Mouse (Mus musculus) fat pad, adult 2 months (tissue): Measurements from ENCODE around the gene Ces1e.
"Not testable (repeated sequence)": the region's sequence is repeated elsewhere in the genome, so short reads cannot be mapped to it uniquely, and the experiment has no call there.

Experiments
- DNase-seq: peaks from one replicate; pipeline ENCODE4 v3.0.0-alpha.2; 2011; ENCODE audit warnings: low read depth, low spot score; ENCODE audit errors: extremely low read depth

Ces1e gene

DNA sequence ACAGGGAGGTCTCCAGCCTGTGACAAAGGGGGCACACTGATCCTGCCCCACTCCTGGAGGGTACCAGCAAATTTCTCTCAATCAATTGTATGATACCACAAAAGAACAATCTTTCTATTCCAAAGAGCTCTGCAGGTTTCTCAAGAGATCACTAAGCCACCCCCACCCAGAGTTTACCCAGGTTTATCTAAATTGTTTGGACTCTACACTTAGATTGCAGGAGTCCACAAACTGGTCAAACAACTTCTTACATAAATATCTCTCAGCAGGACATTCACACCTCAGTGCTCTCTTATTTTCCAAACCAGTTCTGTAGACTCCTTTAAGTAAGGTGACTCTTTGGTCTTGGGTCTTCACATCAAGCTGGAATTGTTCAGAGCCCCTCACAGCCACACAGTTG lies at the start of gene Ces1e:
Gene Ces1e, minus strand, starts transcription at position 174 of the 400 bp plus-strand sequence.
- DNase-seq: no peak

DNA sequence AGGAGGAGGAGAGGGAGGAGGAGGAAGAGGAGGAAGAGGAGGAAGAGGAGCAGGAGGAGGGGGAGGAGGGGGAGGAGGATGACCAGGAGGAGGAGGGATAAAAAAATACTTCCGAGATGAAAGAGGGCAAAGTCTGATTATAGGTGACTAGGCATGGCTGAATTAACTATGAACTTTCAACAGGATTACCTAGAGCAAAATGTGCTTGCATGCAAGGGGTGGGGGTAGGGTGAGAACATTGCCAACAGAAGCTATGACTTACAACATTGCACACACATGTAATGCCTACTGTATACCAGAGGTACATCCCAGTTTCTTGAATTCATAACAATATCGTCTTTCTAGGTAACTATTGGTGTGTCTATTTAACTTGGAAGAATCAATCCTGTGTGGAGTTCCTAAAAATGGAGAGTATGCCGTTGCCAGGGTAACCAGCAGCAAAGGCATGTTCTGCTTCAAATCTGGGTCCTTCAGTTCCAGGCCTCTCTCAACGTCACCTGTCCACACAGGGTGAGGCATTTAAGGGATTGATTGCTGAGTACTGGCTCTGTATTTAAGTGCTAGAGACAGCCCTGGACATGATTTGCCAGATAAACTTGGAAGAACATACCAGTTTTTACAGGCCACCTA lies 48.9 kb upstream of the Ces1e start:
- DNase-seq: no peak

DNA sequence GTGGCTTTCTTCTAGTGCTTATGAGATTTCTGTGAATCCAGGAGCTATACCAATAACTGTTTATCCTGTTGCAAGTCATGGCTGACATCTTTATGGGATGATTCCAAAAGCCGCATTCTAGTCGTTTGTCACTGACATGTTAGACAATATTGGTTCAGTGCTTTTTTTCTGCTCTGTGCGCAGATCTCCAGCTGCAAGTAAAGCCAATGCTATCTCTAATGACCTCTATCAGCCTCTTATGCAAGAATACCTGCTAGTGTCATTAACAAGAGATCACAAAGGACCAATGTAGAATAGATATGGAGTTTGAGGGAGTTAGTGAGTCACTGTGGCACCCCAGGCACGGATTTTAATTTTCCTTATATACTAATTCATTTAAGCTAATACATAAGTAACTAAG lies 45.2 kb upstream of the Ces1e start:
- DNase-seq: no peak

DNA sequence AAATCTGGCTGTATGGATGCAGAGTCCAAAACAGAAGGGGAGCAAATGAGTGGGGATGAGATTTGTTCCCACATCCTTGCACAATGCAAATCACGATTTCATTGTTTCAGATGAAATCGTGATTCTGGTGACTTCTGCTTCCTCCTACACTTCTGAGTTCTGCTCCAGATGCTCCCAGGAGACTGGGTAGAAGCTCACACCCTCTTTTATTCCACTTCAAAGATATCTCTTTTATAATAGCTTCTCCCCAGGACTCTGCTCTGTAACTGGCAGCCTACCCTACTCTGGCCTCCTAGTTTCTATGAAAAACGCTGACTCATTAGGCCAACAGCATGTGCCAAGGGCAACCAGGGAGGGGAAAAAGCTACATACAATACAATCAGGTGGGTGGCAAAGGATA lies 43.9 kb upstream of the Ces1e start:
- DNase-seq: no peak

DNA sequence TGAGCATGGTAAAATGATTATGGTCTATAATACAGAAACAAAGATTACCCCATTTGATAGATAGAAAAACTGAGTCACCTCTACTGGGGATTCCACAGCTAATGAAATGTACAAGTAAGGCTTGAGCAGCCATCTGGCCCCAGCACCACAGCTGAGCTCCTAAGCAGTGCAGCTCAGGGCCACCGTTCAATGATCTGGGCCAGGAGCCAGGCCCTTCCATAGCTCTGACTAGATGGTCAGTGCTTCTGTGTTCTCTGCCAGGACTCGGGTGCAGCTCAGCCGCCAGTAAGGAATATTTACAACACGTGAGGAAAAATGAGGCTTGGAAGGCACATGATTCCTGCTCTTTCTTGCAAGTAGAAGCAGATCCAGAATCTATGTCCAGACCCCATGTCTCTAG lies 43.3 kb upstream of the Ces1e start:
- DNase-seq: no peak

DNA sequence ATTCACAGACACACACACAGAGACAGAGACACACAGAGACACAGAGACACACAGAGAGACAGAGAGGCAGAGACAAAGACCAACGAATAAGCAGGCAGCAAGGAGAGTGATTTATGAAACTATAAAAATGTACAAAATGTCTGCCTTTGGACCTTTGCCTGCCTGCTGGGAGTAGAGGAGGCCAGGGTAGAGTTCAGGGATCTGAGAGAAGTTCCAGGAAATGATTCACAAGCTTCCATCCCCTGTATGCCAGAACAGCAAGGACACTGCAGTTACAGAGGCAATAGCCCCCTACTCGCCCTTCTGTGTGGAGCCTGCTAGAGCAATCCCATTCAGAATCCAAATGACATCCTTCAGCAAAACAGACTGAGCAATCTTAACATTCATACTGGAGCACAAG lies 32.0 kb upstream of the Ces1e start:
- no peak for DNase-seq

DNA sequence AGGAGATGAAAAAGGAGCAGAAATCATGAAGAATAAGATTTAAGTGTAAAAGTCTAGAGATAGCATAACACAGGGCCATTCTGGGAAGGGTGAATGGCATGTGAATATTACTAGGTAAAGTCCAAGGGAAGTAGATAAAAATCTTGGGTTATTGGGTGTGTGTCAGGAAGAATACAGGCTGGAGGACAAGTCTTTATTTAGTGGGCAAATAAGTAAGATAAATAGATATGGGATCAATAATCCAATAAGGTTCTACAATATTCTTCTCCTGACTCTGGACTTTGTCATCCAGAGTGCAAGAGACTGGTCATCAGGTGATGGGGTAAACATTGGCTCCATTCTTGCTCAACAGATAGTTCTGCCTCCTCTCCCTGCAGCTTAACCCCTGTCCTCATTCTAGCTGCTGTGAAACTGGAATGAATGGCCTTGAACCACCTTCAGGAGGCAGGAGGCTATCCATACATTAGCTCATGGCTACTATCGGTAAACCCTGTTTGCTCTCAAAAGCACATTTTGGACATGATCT lies 23.0 kb upstream of the Ces1e start:
- no peak for DNase-seq

DNA sequence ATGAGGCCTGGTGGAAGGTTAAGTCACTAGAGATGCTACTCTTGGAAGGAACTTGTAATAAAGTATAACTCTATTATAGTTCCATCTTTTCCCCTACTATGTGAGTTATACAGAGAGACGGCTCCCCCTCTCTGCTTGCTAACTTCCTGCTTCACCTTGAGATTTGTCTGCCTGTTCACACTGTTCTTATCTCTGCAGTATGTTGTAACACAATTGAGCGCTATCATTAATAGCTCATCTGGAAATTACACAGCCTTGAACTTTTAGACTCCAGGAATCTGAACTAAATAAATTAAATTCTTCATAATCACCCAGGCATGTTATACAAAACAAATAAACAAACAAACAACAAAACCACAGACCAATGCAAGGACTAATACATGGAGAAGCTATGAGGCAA lies 16.6 kb upstream of the Ces1e start:
- no peak for DNase-seq

DNA sequence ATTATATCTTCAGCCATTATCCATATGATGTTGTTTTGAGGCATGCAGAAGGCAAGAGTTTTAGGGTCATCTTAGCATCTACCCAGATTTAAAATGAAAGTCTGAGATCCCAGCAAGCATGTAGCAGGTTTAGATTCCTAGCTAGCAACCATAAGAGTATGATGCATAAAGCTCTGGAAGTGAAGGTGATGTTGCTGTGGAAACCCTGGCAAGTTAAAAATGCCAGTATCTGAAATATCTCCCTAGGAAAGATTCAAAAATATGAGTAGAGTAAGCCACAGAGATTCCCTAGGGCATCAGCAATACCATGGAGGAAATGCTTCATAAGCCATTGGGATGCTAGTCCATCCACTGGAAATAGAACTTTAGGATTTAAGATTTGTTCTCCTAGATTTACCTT lies 10.5 kb upstream of the Ces1e start:
- no peak for DNase-seq

DNA sequence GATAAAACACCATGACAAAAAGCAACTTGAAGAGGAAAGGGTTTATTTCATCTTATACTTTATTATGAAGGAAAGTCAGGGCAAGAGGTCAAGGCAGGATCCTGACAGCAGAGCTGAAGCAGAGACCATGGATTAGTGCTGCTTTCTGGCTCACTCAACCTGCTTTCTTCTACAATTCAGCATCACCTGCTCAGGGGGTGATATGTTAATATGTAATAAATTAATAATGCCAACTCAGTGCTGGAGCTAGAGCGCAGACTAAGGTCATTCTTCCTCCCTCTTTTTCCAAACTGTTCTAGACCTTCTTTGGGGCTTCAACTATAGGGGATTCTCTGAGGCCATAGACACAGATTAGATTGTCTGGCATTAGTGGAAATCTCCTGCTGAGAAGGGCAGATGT lies 6.3 kb upstream of the Ces1e start:
- DNase-seq: no peak

DNA sequence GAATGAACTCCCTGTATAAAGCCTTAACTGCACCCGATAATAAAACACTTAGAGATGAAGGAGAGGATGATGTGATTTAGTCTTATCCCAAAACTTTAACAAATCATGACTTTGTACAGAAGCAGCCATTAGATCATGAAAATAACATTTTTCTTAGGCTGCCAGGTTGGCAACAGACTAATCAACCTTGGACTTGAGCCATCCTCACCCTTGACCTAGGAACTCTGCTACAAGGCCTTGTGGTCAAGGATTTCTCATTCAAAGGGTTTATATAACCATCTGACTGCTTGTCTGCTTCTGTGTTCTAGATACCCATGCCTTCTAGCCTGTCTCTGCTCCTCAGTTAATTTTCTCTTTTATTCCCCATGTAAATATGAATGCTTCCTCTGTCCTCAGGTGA lies 5.3 kb upstream of the Ces1e start:
- no peak for DNase-seq

DNA sequence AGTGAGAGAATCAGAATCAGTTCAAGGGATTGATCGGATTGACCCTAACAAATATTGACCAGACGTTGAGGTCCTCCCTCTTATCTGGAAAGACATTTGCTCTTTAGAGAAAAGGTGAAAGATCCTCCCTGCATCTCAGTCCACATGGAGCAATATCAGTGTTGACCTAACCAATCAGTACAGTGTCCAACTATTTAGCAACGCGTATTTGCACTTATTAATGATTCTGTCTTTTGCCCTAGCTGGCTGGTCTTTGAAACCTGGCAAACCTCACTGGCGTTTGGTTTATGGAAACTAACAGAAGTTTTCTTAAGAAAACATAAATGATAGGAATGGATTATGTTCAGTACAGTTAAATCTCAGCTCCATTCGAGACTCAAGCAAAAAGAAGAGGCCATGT lies 4.6 kb upstream of the Ces1e start:
- DNase-seq: no peak

DNA sequence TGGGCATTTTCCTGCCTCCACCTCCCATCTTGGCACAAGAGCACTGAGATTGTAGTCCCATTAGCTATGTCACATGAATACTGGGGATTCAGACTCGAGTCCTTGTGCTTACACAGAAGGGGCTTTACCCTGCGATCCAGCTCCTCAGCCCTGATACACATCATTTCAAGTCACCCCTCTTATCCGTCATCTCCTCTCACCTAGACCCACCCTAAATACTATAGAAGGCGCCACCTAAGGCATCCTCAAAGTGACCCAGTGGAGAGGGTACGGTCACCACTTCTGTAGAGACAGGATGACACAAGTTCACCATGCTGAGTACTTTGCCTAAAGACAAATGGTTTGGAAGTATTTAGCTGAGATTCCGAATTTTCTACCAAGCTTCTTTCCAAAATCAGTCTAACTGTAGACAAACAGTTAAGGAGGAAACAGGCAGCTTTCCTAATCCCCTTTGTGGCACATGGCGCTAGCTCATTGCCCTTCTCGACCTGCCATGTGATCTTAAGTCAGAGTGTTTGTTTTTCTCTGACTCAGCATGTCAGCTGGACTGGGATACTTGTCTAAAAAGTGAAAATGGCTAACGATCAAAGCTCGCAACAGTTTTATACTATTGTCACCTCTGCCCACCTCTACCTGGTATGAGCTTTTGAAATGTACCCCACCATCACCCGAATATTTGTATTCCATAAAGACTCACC lies 597 bp downstream of the Ces1e start:
- no peak for DNase-seq

DNA sequence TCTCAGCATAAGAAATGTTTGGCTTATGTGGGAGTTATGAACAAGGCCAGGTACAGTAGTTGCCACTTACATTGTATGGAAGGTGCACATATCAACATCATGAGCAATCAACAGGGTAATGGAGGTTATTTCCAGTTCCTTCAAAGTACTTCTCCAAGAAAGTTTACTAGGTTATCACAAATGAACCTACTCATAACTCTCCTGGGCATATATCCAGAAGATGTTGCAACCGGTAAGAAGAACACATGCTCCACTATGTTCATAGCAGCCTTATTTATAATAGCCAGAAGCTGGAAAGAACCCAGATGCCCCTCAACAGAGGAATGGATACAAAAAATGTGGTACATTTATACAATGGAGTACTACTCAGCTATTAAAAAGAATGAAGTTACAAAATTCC lies 2.9 kb downstream of the Ces1e start:
- DNase-seq: not testable (repeated sequence)

DNA sequence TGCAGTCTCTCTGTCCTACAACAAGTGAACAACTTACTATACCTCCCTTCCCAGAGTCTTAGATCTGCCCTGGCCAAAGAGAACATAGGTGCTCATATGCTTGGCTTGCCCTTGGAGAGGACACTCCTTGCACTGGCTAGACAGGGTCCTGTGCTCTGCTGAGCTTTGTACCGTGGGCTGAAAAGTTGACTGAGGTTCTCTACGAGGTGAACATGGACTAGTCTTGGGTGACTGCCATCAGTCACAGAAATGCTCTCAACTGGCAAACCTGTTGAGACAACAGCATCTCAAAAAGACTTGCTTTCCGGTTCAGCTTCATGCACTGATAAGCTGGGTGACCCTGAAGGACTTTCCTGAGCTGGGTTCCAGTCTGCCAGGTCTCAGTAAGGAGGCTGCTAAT lies 7.5 kb downstream of the Ces1e start:
- DNase-seq: no peak

DNA sequence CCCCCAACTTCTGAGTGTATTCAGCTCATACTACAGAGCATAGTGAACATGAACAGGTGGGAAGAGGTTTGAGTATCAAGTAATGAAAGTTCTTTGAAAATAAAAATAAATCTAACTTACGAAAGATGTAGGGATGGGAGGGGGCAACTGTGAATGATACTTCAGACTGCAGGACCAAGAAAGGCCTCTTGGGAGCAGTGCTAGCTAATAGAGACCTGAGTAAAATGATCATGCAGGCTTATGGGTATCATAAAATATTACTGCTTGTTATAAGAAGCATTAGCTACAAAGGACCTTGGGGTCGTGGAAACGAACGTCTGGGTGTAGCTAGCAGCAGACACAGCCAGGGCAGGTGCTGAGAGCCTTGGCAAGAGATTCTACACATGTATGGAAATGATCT lies 11.6 kb downstream of the Ces1e start:
- DNase-seq: no peak

DNA sequence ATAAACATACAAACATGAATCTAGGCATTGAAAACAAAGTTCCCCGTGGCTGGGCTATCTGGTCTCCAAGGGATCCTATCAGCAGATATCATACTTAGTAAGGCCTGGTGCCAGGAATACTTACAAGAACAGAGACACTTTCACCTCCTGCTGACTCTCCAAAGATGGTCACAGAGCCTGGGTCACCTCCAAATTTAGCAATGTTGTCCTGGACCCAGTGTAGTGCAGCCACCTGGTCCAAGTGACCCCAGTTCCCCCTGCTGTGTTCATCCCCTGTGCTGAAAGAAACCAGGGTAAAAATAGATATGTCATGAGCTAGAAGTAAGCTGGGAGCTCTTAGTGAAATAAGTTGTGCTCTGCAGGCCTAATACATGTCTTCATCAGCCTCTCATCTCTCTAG lies 12.0 kb downstream of the Ces1e start:
- DNase-seq: no peak

DNA sequence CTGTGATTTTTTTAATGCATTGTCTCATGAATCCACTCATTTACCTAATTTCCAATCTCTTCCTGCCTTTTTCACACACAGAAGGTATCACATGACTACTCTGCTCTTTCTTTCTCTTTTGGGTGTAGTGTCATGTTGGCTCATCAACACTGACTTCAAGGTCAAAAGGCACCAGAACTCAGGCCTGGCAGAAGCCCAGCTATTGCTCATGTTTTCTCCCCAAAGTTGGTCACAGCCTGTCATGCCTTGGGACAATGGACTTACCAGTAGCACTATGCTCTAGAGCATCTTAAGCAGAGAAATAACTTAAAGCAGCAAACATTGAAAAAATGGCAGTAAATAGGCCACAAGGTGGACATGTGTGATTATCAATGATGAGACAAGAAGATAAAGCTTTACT lies 18.3 kb downstream of the Ces1e start:
- no peak for DNase-seq

DNA sequence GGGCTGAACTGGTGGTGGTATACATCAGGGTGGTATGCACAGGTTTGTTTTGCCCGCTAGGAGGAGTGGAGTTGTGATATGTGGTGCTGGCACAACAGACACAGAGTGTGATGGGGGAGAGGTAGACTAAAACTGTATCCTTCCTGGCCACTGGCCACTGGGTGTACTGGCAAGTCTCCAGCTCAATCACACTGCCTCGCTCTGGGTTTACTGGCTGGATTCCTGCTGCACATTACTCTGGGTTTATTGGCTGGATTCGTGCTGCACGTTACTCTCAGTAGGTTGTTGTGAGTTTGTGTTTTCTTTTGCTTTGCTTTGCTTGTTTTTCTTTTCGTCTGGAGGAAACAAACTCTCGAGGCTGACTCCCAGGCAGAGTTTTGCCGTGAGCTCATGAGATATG lies 30.3 kb downstream of the Ces1e start:
- not testable (repeated sequence) for DNase-seq

DNA sequence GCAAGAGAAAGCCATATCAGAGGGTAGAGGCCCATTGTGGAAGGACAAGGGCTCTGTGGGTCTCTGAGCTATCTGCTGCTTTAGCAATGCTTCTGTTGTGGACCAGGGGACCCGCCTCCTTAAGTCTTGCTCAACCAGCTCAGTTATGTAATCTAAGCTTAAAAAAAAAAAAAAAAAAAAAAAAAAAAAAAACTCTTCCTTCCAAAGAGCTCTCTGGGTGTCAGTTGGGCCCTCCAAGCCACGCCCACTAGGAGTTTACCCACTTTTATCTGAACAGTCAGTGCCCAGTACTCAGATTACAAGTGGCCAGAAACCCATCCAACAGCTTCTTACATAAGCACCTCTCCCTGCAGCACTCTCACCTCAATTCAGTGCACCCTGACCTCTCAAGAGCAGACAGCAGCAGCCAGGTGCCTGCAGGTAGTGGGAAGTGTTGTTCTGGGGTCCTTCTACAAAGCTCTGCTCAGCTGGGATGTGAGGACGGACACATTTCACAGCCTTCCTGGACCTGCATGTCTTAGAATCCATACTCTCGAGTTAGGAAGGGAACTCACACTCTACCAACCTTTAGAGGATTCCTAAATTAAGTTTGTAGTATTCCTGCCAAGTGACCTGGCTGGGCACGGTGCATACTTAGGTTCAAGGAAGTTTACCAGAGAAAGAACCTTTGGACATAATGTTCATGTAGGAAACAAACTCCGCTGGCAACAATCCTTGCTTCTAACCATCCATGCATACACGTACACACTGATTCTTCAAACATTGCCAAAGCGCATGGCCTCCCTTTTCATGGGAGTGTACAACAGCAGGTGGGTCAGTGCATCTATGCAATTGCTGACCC lies 31.5 kb downstream of the Ces1e start, which contains the start of gene Ces1d:
Gene Ces1d, minus strand, starts transcription at position 154 of the 841 bp plus-strand sequence.
- DNase-seq: no peak

DNA sequence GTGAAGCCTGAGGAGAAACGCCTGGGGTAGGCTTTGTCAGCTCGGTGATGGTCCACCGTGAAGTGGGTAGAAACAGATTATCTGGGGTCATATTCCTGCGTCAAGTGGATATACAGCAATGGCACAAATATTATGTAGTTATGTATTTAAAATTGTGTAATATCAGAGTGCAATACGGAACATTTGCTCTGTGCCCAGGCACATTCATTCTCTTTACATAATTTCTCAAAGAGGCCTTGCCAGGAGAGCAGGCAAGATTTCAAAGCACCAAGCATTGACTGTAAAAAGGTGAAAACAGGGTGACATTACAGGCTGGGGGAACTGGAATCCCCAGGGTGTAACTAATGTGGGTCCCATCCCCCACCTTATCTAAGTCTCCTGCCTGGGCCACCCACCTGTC lies 33.0 kb downstream of the Ces1e start:
- DNase-seq: no peak
